Mouse (Mus musculus) natural killer cell, adult 2 months (primary cell): ENCODE measurements at regions not wholly inside any gene's neighbourhood (a gene's known extent, or its start where the extent isn't known, plus 50 kb on each side); places are given as distances from the start of the nearest gene placed in this dataset.

Experiments used
- DNase-seq, 2 experiments: peaks; one replicate each; pipeline ENCODE4 v3.0.0; 2022; ENCODE audit warnings: low spot score in 2 of 2

DNA sequence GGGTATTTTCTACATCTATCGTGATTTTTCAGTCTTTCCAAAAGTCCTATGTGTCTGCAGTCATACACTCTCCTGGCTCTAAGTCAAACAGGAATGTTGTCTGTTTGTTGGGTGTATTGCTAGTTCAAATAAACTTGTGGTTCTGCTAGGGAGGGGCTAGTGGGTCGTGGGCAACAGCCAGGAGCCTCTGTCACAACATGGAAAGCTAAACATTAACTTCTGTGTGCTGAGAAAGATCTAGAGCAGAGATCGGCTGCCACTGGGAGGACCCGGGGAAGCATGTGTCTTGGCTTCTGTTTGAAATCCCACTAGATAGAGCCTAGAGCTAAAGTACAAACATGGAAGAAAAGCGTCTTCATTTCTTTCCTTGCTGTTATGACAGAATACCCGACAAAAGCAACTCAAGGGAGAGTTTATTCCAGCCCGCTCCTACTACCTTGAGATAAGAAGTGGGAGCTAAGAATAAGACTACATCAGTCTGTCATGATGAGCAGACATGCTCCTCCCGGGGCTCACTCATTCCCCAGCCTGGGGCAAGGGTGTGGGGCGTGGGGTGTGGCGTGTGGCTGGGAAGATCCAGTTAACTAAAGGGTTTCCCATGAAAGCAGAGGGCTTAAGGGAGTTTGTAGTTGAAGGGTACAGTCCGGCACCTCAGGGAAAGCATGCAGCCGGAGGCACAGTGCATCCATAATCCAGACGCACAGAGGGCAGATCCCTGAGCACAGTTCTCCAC, 190.7 kb downstream of the Rybp start:
- no peak for DNase-seq

DNA sequence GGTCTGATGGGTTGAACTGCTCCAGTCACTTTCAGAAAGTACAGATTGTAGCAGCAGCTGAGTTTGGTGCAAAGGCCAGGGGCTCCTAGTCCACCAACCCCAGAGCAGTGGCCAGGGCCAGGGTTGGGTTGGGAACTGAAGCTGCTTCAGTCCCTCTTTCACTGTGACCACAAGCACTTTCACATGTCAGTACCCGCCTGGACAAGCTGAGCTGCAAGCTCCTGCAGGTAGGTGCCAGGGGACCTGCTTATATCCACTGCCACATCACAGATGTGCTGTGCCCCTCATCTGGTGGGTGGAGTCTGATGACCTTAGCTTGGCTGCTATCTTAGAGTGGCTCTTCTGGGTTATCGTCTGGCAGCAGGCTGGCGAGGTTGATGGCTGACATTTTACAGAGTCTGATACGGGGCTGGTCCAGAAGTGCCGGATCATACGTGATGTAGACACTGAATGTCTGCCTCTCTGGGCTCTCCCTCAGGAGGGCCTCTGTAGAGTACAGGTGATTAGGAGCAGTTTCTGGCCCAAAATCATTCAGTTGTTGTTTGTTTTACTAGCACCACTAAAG, 192.6 kb downstream of the Rybp start:
- no peak for DNase-seq

DNA sequence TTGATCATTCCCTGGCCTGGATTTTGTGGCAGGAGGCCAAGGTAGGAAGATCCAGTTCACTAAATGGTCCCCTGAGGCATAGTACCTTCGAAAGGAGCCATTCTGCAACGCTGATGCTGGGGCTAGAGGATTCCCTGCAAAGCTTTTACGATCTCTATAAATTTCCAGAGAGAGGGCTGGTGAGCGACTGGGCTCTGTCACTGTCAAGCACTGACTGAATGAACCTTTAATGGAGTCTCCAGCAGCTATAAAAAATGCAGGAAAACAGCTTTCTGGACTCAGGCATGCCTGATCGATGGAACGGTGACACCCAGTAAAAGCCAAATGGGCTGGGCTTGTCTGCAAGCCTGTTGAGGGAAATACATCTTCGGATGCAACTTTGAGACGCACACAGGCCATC, 194.4 kb downstream of the Rybp start:
- DNase-seq: no peak

DNA sequence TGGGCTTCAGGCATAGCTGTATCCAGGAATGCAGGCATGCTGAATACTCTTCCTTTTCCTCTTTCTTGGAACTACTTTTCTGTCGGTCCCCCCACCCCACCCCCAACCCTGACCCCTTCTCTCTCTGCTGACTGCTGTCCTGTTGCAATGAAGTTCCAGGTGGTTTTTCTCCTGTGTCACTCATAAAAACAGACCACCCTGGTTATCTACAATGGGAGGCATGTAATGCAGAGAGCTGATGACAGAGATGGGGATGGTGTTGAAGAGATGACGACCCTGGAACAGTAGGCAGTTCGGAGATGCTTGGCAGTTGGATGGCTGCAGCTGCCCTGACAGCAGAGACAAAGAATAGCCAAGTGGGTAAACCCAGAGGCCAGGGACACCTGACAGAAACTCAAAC, 195.5 kb downstream of the Rybp start:
- no peak for DNase-seq

DNA sequence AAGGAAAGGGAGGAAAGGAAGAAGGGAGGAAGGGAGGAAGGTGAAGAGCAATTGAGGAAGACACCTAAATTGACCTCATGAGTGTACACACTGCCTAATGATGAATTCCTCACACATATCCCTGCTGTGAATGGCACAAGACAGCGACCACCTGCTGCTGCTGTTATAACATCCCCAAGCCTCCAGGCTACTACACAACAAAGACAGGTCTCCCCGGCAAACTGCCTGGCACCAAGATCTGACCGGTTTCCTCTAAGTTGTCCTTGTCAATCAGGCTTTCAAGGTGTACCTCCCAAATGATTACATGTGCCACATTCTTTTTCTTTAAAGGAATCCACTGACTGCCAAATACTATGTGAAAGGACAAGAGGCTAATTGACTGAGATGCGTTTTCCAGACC, 198.7 kb downstream of the Rybp start:
- no peak for DNase-seq

DNA sequence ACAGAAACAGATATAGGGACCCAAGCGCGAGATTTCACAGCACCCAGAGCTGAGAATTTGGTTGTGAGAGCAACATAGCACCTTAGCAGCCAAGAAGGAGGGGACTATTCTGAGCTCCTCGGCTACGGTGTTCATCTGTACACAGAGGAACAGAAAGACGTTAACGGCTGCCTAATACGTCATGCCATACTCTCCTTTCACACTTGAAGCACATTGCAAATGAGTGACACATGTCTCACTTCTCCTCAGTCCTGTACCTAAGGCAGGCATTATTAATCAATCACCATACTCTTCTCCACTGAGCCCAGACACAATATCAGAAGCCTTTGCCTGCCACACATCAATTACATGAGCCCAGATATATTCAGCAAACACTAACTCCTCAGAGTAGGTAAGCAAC, 200.5 kb downstream of the Rybp start:
- DNase-seq: no peak

DNA sequence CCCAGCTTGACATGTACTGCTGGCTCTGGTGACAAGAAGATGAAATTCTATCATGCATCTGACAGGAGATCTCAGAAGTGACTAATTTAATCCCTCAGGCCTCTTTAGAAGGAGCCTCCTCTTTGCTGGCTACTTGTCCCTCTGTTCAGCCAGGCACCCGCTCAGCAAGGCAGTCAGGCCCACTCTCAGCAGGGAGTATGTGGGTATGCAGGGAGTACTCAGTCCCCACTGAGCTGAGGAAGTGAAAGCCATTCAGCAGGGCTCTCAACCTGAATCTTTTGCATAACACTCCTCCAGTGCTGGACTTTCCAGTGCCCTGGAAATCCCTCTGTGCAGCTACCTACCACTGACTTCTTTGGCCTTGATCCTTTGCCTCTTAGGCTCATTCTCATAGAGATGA, 201.3 kb downstream of the Rybp start:
- no peak for DNase-seq

DNA sequence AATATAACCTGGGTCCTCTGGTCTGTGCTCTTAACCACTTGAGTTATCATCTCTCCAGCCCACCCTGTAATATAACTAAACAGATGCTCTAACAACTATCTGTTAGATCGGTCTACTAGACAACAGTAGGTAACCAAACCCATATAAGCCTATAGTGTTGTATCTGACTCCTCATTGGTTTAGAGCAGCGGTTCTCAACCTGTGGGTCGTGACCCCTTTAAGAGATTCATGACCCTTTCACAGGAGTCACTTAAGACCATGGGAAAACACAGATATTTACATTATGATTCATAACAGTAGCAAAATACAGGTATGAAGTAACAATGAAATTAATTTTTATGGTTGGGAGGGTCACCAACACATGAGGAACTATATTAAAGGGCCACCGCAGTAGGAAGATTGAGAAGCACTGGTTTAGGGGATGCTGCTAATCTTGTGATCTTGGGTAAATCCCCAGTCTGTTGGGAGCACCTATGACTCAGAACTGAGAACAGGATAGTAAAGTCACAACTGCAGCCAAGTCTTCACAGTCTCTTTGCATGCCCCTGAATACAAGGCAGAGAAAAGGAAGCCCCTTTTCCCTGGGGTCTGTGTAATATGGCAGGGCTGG, 203.3 kb downstream of the Rybp start:
- DNase-seq: no peak

DNA sequence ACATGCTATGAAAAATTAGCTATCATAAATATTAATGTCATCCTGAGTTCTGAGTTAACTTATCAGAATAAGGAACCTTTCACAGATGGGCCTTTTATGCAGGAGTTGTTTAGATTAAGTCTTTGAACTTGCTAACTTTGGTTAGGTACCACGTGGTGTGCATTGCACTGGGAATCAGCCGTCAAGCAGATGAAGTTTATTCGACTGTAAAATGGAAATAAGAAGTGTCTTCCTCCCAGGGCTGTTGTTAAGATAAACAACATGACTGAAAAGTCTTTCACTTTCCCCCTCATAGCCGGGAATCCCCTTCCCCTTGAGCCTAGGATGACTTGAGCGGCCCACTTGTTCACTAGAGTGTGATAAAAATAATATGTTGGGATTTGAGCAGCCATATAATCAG, 204.2 kb downstream of the Rybp start:
- no peak for DNase-seq

DNA sequence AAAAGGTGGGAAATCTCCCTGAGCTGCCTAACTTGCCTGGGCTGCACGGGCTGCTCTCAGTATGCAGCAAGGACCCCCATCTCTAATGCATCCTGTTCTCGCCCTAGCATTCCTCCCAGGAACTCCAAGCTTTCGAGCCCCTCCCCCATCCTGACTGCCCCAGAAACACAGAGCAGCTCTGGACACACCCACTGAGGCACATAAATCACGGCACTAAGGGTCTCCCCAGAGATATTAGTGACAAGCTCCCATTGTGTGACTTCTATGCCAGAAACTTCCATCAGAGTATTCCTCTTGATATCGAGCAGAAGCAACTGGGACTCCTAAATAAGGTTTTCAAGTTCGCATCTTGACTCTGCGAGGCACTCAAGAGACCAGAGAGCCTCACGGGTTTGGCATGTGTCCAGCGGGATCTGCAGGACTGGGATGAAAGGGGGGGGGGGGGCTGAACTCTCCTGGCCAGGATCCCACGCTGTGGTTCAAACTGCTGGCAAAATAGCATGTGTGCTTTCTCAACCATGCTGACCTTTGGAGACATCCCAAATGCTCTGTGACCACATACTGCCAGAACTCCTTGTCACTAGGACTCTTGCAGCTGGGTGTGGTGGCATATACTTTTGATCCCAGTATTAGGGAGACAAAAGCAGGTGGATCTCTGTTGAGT, 212.5 kb downstream of the Rybp start:
- DNase-seq: no peak

DNA sequence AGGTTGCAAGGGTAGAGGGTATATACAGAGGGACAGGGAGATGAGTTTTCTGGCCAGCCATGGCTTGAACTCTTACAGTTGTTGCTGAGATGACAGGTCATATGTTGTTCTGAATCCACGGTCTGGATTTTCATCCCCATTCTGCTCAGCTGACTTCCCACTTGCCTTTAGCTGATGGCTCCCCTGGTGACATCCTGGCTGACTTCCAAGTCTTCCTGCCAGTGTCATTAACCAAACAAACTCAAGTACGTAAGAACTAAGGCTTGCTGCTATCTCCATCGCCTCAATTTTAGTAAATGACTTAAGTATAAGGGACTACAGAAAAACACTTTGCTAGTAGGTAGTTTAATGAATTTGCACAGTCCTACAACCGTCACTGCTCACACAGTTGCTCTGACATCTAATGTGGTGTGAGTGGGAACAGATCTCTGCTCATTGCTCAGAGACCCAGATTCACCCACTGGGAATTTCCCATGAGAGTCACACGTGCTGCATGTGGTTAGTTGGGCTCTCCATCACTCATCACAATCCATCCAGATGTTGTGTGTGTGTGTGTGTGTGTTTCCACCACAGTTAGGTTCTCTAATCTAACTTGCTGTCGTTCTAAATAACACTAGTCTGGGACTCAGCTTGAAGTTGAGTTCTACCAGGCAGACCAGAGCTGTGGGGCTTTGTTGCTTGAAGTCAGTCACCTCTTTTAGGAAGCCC, 214.9 kb downstream of the Rybp start:
- no peak for DNase-seq

DNA sequence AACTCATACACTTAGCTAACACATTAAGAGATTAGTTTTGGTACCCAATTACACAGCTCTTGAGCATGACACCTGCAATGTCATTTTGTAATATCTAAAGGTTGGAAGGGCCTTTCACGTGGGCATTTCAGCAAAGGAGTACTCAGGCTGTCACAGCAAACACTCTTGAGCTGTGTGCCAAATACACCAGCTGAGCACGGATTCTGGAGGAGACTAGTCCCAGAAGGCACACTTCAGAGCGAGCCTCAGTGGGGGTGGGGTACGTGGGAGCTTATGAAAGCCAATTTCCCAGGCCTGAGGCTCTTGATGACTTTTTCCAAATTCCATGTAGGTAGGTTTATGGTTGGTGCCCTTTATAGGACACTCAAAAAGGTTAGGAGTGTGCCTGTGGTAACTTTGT, 218.1 kb downstream of the Rybp start:
- no peak for DNase-seq

DNA sequence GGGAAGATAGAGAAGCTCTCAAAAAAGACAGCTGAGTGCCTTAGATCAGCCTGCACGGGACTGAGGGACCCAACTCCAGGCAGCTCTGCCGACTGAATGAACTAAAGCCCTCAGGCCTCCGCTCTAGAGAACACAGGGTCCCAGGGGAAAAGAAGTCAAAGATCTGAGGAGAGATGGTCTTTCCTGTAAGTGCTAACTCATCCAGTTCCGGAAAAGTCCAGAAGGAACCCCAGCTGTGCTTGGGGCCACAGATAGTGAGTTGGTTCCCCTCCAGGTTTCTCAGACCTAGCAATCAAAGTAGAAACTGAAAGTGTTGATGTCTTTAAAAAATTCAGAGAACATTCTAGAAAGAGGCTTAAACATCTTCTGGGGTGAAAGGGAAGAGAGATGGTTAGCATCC, 220.0 kb downstream of the Rybp start:
- no peak for DNase-seq

DNA sequence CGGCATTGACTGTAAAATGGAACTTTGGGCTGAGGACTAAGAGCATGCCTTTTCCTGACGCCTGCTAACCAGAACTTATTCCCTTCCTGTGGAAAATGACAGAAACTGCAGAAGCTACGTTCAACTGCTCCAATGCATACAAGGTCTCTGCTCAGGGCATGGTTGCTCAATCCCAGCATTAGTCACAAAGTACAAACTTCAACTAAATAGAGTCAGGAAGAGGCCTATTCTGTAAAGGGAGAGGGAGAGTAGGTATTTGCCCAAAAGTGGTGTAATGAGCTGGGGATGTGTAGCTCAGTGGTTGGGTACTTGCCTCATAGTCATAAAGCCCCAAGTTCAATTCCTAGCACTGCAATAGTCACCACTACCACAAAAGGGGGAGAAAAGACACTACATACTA, 221.7 kb downstream of the Rybp start:
- no peak for DNase-seq

DNA sequence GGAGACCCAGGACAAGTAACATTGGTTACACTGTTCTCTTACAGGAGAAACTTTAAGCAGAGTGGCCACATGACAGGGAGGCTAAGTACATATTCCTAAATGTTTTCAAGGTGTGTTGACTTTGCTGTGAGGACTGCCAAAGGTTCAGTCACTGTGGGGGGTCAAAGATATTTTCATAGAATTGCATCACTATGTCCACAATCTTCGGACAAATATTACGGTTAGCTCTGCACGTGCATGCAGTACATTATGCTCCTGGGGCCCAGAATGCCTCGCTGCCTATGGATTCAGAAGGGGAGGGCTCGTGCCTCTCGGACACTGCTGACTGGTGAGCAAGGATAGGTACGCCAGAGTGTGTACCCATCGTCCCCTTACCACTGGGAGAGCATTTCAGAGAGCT, 224.3 kb downstream of the Rybp start:
- DNase-seq: no peak

DNA sequence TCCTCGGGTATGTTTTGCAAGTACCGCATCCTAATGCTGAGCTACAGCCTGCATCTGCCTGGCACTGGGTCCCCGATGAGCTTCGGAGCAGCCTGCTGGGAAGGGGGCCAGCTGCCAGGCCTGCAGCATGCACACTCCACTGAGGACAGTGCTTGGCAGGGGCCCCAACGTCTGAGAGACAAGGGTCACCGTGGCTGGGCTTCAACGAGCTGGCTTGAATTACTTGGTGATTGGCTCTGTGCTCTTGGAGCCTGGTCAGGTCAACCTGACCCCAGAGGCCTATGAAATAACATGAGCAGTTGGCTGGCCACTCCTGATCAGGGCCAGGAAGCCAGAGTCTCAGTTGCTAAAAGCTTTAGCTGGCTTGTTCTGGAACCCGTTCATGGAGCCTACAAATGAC, 227.5 kb downstream of the Rybp start:
- no peak for DNase-seq

DNA sequence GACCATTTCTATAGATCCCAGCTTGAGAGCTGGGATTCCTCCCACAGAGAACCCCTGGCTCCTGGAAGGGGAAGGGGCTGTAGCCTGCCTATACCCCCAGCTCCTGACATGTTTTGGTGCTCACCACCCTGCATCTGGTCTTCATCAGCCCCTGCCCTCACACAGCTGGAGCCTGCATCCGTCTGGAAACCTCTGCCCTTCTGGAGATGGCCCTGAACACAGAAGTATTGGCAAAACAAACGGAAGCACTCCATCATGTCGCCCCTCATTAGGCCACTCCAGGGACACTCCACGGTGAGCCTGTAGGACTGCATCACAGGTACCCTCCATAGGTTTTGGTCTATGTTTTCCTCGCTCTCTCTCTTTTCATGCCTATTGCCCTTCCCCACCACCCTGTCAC, 231.3 kb downstream of the Rybp start:
- DNase-seq: no peak

DNA sequence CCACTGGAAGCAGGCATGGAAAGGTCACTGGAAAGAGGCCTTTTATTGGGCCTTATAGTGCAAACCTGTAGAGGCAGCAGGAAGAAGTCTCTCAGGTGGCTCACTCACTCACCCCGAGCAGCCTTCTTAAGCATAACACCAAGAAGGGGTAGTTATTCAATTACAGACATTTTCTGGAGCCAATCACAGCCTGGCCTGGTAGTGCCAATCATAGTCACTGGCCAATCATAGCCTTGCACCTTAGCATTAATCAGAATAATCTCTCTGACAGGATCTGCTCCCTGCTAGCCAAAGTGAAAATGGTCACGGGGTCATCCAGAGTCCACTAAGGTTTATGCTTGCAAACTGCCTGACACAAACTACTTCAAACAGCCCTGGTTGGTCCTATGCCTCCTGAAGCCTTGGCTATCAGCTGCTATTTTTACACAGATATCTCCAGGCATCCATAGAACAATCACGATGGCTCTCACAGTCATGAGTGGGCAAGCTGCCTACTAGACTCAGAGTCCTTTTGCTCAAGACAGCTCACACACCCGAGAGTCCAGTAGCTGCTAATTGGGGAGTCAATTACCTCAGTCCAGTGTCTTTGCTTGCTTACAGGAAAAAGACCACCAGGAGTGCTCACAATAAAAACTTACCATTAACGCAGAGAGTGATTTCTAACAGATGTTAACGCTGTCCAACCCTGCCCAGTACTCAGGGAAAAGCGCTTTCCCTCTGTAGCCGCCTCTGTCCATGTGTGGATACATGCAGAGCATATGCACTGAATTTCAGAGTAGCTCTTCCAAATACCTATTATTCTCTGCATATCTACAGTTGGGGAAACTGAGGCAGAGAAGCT, 234.1 kb downstream of the Rybp start:
- no peak for DNase-seq

DNA sequence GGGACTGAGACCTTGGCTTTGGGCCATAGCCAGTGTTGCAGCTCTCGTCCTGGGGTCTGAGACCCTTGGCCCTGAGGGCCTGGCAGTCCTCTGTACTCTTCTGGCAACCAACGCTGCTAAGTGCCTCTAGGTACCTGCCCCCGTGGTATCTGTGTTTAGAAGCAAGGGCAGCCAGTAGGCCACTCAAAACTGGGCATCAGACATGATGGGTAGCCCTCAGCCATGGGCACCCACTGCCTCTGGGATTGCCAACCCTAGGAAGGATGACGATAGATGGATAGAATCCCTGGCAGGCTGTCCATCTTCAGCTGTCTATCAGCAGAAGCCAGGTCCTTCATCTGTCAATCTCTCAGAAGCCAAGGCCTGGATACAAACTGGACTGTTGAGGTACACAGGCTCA, 234.9 kb downstream of the Rybp start:
- DNase-seq: no peak

DNA sequence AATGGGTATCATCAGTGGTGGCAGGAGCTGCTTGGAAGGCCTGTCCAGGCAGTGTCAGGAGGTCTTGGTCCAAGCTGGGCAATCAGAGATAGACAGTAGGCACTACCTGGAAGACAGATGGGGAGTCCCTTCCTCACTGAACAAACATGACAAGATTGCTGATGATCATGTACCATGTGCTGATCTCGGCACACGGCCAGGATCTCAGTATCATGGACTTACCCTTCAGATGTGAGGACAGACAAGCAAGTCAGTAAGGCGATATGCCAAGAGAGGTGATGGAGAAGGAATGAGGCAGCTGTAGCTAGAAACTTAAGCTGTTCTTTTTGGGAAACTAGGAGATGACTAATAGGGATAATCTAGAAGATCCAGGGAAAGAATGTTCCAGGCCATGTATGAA, 238.2 kb downstream of the Rybp start:
- no peak for DNase-seq

DNA sequence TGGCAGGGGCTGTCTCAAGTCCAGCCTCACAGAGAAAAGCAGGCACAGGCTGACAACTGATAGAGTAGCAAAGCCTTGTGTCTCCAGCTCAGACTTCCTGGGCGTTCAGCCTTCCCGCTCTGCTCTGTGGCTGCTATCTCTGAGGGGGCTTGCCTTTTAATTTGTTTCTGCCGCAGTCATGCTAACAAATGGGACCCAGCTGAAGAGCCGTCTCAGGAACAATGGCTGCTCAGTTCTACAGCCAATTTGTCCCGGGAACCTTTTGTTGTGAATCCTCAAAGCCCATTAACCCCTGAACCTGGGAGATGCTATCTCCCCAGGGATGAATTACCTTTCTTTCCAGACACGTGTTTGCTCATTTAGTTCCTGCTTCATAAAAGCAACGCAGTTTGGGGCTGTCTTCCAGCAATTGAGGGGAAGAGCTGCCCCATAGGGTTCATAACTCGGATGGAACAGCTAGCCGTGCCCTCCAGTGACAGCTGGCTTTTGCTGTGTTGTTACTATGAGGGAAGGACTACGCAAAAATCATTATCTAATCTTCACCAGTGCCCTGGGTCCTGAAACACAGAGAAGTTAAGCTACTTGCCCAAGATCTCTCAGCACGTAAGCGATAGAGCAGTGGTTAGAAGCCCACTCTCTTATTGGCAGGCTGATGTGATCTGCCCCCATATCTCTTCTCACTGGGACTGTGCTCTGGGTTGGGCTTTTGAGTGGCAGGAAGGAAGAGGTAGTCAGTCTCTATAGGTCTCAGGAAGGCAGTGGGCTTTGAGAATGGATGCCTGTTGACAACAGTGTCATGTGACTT, 240.9 kb downstream of the Rybp start:
- DNase-seq: no peak
